In the genomic region with DNA sequence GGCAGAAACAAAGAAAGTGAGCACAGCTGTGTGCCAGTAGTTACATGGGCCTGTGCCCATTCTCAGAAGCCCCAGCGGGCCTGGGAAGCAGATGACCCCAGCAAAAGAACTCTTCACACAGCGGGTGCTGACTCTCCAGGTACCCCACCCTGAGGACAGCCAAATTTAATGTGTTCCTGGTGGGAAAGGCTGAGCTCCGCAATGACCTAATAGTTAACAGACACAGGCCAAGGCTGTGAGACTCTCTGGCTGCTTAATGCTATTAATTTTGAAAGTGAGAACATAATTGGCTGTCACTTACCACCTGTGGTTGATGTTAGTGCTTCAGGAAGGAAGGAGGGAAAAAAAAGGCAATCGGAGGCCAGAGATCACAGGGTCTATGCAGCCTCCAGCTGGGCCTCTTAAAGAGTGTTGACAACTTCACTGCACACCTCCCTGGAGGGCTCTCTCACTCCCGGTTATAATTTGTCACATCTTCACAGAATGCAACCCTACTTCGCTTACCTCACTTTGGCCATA, we compare ENCODE assay signal across 12 mouse cellular contexts.
DNase-seq lines count a peak whose midpoint lies in the region; ATAC-seq and TF ChIP-seq lines count a peak whose summit lies in the region.
"Had no signal": no experiment of that assay in that cellular context is flagged by ENCODE, and none has a peak within 500 bp of the region (broad histone marks: within the 10 kb centered on the region; RNA-seq: fewer than 3 reads in every experiment).

No protein-coding gene starts in this region.

- no peak for TF ChIP-seq POLR2A in lung, adult 2 months (IDR thresholded peaks at IDR 0.05; ENCODE audit: borderline replicate concordance, extremely low read depth, low read depth, low read length)
- no peak for TF ChIP-seq POLR2A in limb, embryonic 14.5 days (IDR thresholded peaks at IDR 0.05; ENCODE audit: borderline replicate concordance, extremely low read depth, insufficient read depth, insufficient read length)

- H3K27me3 ChIP-seq in lung, embryonic 16.5 days (ENCODE audit: control insufficient read depth, insufficient read depth, low read depth, low read length): no peaks in the 10 kb centered on the region
- no peaks in the 10 kb centered on the region for H3K27me3 ChIP-seq in forebrain, postnatal 0 days (ENCODE audit: insufficient read depth, low read length)
- H3K27me3 ChIP-seq in limb, embryonic 14.5 days (ENCODE audit: control insufficient read depth, insufficient read depth, low read length): no peaks in the 10 kb centered on the region; the same call in 1 of the 2 replicates

- no peaks in the 10 kb centered on the region for H3K9me3 ChIP-seq in lung, embryonic 16.5 days (ENCODE audit: control insufficient read depth, low read length)
- no peaks in the 10 kb centered on the region for H3K9me3 ChIP-seq in forebrain, postnatal 0 days (ENCODE audit: low read length)
- no peaks in the 10 kb centered on the region for H3K9me3 ChIP-seq in limb, embryonic 14.5 days (ENCODE audit: control insufficient read depth, low read length)

- no peak overlapping the region for H3K4me3 ChIP-seq in lung, embryonic 16.5 days (ENCODE audit: low read length)
- H3K4me3 ChIP-seq in lung, adult 2 months (replicated peaks; ENCODE audit: extremely low read depth, low read depth, low read length): no peak overlapping the region
- no peak overlapping the region for H3K4me3 ChIP-seq in forebrain, postnatal 0 days (ENCODE audit: low read depth, low read length)
- no peak overlapping the region for H3K4me3 ChIP-seq in limb, embryonic 14.5 days (replicated peaks; ENCODE audit: low read length)
- no peak overlapping the region for H3K4me3 ChIP-seq in gastrocnemius, adult 2 months

- intact Hi-C loops in gastrocnemius, adult 2 months (cut with DNase I): no loop called here

- TF ChIP-seq CTCF in lung, adult 2 months (IDR thresholded peaks at IDR 0.05; ENCODE audit: insufficient read depth, low read length): no peak
- no peak for TF ChIP-seq CTCF in forebrain, postnatal 0 days (IDR thresholded peaks at IDR 0.05; ENCODE audit: low read depth)
- no peak for TF ChIP-seq CTCF in gastrocnemius, adult 2 months (IDR thresholded peaks at IDR 0.05)

- H3K27ac ChIP-seq in lung, embryonic 16.5 days (ENCODE audit: low read length): no peak overlapping the region
- no peak overlapping the region for H3K27ac ChIP-seq in forebrain, postnatal 0 days (ENCODE audit: low read depth, low read length)
- H3K27ac ChIP-seq in limb, embryonic 14.5 days (replicated peaks; ENCODE audit: low read depth, low read length): 0 out of 2 replicates have a peak overlapping the region, but pooled peaks have one; percentile 22
- H3K27ac ChIP-seq in gastrocnemius, adult 2 months: no peak overlapping the region

- no peak for ATAC-seq in lung, embryonic 16.5 days (ENCODE audit: low read depth)
- no peak for ATAC-seq in forebrain, postnatal 0 days
- ATAC-seq in limb, embryonic 14.5 days (ENCODE audit: low FRiP score, low read depth): peak; percentile 86

- no peaks in the 10 kb centered on the region for H3K36me3 ChIP-seq in lung, embryonic 16.5 days (ENCODE audit: control insufficient read depth, insufficient read depth, low read length)
- H3K36me3 ChIP-seq in forebrain, postnatal 0 days (ENCODE audit: insufficient read depth): no peaks in the 10 kb centered on the region
- H3K36me3 ChIP-seq in limb, embryonic 14.5 days (ENCODE audit: control insufficient read depth, insufficient read depth, low read length): no peaks in the 10 kb centered on the region

- whole genome bisulfite sequencing in lung, embryonic 16.5 days: 21% methylated on average over 6 of the region's 6 CpGs
- WGBS in lung, adult 2 months: 22% methylated on average over 6 of the region's 6 CpGs
- 25% methylated on average over 6 of the region's 6 CpGs for WGBS in forebrain, postnatal 0 days
- 5% methylated on average over 6 of the region's 6 CpGs for WGBS in limb, embryonic 14.5 days

- H3K9ac ChIP-seq in lung, embryonic 16.5 days (ENCODE audit: low read length): no peak overlapping the region
- H3K9ac ChIP-seq in forebrain, postnatal 0 days: no peak overlapping the region
- H3K9ac ChIP-seq in limb, embryonic 14.5 days (ENCODE audit: low read depth, low read length, severe bottlenecking): no peak overlapping the region

- 0 out of 2 replicates have a peak overlapping the region, but pooled peaks have one; percentile 5 for H3K4me2 ChIP-seq in lung, embryonic 16.5 days (ENCODE audit: low read depth, low read length)
- no peak overlapping the region for H3K4me2 ChIP-seq in forebrain, postnatal 0 days (ENCODE audit: low read depth)
- H3K4me2 ChIP-seq in limb, embryonic 14.5 days (replicated peaks; ENCODE audit: low read depth, low read length, severe bottlenecking): peak overlapping the region; percentile 29

- no peaks in the 10 kb centered on the region for H3K4me1 ChIP-seq in lung, embryonic 16.5 days (replicated peaks; ENCODE audit: control insufficient read depth, insufficient read depth, low read length)
- no peaks in the 10 kb centered on the region for H3K4me1 ChIP-seq in lung, adult 2 months (ENCODE audit: control insufficient read depth, insufficient read depth, low read length)
- no peaks in the 10 kb centered on the region for H3K4me1 ChIP-seq in forebrain, postnatal 0 days (ENCODE audit: insufficient read depth)
- peaks cover 10% of the 10 kb centered on the region; the same call in 1 of the 2 replicates for H3K4me1 ChIP-seq in limb, embryonic 14.5 days (ENCODE audit: control insufficient read depth, insufficient read depth, low read length)

- DNase-seq in lung, adult 2 months: no peak
- DNase-seq in forebrain, postnatal 0 days: peak; percentile 7
- DNase-seq in limb, embryonic 14.5 days (ENCODE audit: low spot score): peak; percentile 66
- no peak for DNase-seq in c-Kit-positive CD71-positive TER-119-positive erythroid progenitor cells, embryonic 14.5 days (ENCODE audit: low spot score)
- DNase-seq in lung, postnatal 25 days (ENCODE audit: low spot score): no peak
- DNase-seq in left cerebral cortex, adult 18-20 months (ENCODE audit: low spot score in 2 of 2): no peak
- no peak for DNase-seq in gastrocnemius, adult 2 months
- DNase-seq: cerebellum, postnatal 25 days; left cerebral cortex, postnatal 4 days; spleen, adult 18-20 months; thymus, postnatal 4 days had no signal

Comparison
In these comparisons a context has a peak if more than half of its experiments do, and no peak if none do; other contexts are left out.
1. DNase-seq: peak in forebrain, postnatal 0 days (single experiment) and limb, embryonic 14.5 days (single experiment); none in lung, adult 2 months (single experiment), c-Kit-positive CD71-positive TER-119-positive erythroid progenitor cells, embryonic 14.5 days (single experiment), lung, postnatal 25 days (single experiment), left cerebral cortex, adult 18-20 months (0 of 2) and gastrocnemius, adult 2 months (single experiment).